Mouse (Mus musculus) cortical plate, adult 2 months (tissue): ENCODE data around the gene Ptpn11. TPM values are rescaled to one million over a fixed set of nuclear protein-coding genes. Genes with fewer than 3 reads are reported as not detected.

ENCODE experiments used
- H3K27ac ChIP-seq: fragments of 200-500 bp; 2 replicates; pipeline ENCODE4 v1.5.1; 2012; ENCODE audit warnings: low read length, control low read depth, inconsistent platforms; ENCODE audit not compliant: insufficient read depth
- H3K4me1 ChIP-seq: fragments of 200-500 bp; 2 replicates; pipeline ENCODE4 v1.6.1; 2011; ENCODE audit warnings: low read length; ENCODE audit not compliant: control insufficient read depth, insufficient read depth
- H3K4me3 ChIP-seq: fragments of 200-500 bp; 2 replicates; pipeline ENCODE4 v1.5.1; 2011; ENCODE audit warnings: mild to moderate bottlenecking, low read length, control low read depth; ENCODE audit not compliant: insufficient read depth
- CTCF ChIP-seq: fragments of 200-500 bp; IDR thresholded peaks from 2 replicates; pipeline ENCODE4 v1.5.1; 2011; ENCODE audit warnings: mild to moderate bottlenecking, control low read depth, low read length; ENCODE audit not compliant: insufficient read depth; ENCODE audit errors: extremely low read depth
- POLR2A ChIP-seq: fragments of 200-500 bp; IDR thresholded peaks from 2 replicates; pipeline ENCODE4 v1.6.1; 2011; ENCODE audit warnings: mild to moderate bottlenecking, low read length, control low read depth; ENCODE audit not compliant: insufficient read depth; ENCODE audit errors: extremely low read depth
- polyA plus RNA-seq: library from polyadenylated mRNA; depleted of rRNA; stranded (reverse); fragments of >200 nt; gene quantifications from 2 replicates; pipeline ENCODE4 v1.2.3, GENCODE M21; 2012; rRNA removed

Gene Ptpn11
- polyA plus RNA-seq, 1 experiment: 64.6 TPM

- TF ChIP-seq CTCF: no peak
- no peak for TF ChIP-seq POLR2A
- Histone ChIP-seq H3K4me1 (no peaks in the 10 kb centered on the region), H3K27ac (no peak overlapping the region), H3K4me3 (no peak overlapping the region)
These were observed 91.1 kb downstream of the Ptpn11 start for GRCm38 (mm10) chr5:121100095-121100494.

GRCm38 (mm10) chr5:121097970-121098369 is 93.2 kb downstream of the Ptpn11 start:
- no peaks in the 10 kb centered on the region for H3K4me1 ChIP-seq
- no peak overlapping the region for H3K4me3 ChIP-seq
- TF ChIP-seq POLR2A (no peak), CTCF (no peak)
- no peak overlapping the region for H3K27ac ChIP-seq

- TF ChIP-seq POLR2A (no peak), CTCF (no peak)
- no peak overlapping the region for H3K27ac ChIP-seq
These were observed 94.5 kb downstream of the Ptpn11 start for GRCm38 (mm10) chr5:121096744-121097143.

GRCm38 (mm10) chr5:121093281-121093680 is 97.9 kb downstream of the Ptpn11 start:
- TF ChIP-seq CTCF (no peak), POLR2A (no peak)
- no peak overlapping the region for H3K4me3 ChIP-seq
- H3K27ac ChIP-seq: no peak overlapping the region
- no peaks in the 10 kb centered on the region for H3K4me1 ChIP-seq

More at GRCm38 (mm10) chr5:121096744-121097143, 94.5 kb downstream of the Ptpn11 start:
- no peaks in the 10 kb centered on the region for H3K4me1 ChIP-seq
- no peak overlapping the region for H3K4me3 ChIP-seq

GRCm38 (mm10) chr5:121089660-121090059 is 101.5 kb downstream of the Ptpn11 start:
- Histone ChIP-seq H3K27ac (no peak overlapping the region), H3K4me1 (no peaks in the 10 kb centered on the region), H3K4me3 (no peak overlapping the region)
- TF ChIP-seq CTCF (no peak), POLR2A (no peak)

GRCm38 (mm10) chr5:121087733-121088132 is 103.5 kb downstream of the Ptpn11 start:
- no peak for TF ChIP-seq CTCF
- TF ChIP-seq POLR2A: no peak
- H3K27ac ChIP-seq: no peak overlapping the region
- H3K4me3 ChIP-seq: no peak overlapping the region
- 0 out of 2 replicates have a peak, but pooled peaks cover 1% of the 10 kb centered on the region for H3K4me1 ChIP-seq

- H3K4me3 ChIP-seq: no peak overlapping the region
- no peak for TF ChIP-seq POLR2A
- no peak for TF ChIP-seq CTCF
- H3K27ac ChIP-seq: no peak overlapping the region
These were observed 108.6 kb downstream of the Ptpn11 start for GRCm38 (mm10) chr5:121082605-121083004.

GRCm38 (mm10) chr5:121081754-121082153 is 109.4 kb downstream of the Ptpn11 start:
- H3K27ac ChIP-seq: no peak overlapping the region
- no peak for TF ChIP-seq CTCF
- TF ChIP-seq POLR2A: no peak
- 0 out of 2 replicates have a peak, but pooled peaks cover 1% of the 10 kb centered on the region for H3K4me1 ChIP-seq
- no peak overlapping the region for H3K4me3 ChIP-seq

More at GRCm38 (mm10) chr5:121082605-121083004, 108.6 kb downstream of the Ptpn11 start:
- H3K4me1 ChIP-seq: 0 out of 2 replicates have a peak, but pooled peaks cover 1% of the 10 kb centered on the region

Other genes with a start within 250 kb of the Ptpn11 start
- gene Rph3a, start 181.3 kb downstream of the Ptpn11 start, polyA plus RNA-seq: 256 and 278 TPM in 2 replicates
- gene Rpl6, start 13.1 kb upstream of the Ptpn11 start, polyA plus RNA-seq: 394 and 406 TPM in 2 replicates
- 77.7 and 79.8 TPM in 2 replicates for gene Hectd4, start 28.8 kb upstream of the Ptpn11 start, polyA plus RNA-seq
- gene Trafd1, start 194.2 kb upstream of the Ptpn11 start, polyA plus RNA-seq: 124 and 134 TPM in 2 replicates
- gene Naa25, start 206.5 kb upstream of the Ptpn11 start, polyA plus RNA-seq: 21.6 TPM in 2 replicates